Mouse (Mus musculus): Measurements from ENCODE around the gene Cdc42bpb.

Cdc42bpb gene

GRCm38 (mm10) chr12:111284532-111284931, 93.0 kb downstream of the Cdc42bpb start:
- in situ Hi-C loops (cut with MboI, MseI), result no loop called here

DNA sequence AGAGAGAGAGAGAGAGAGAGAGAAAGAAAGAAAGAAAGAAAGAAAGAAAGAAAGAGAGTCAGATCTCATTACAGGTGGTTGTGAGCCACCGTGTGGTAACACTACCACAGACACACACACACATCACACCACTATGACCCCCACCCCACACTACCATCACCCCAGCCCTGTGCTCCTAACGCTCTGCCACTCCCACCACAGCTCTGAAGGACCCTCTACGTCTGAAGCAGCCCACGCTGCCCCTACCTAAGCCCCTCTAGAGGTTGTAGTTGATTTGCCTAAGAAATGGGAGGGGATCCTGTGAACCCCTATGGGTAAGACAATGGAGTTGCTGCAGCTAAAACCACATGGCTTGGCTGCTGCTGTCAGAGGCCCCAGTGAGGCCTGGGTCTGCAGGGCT, 93.9 kb downstream of the Cdc42bpb start:
- in situ Hi-C loops (cut with MboI, MseI), result no loop called here

- in situ Hi-C loops (cut with MboI, MseI), result no loop called here
Measured at GRCm38 (mm10) chr12:111276371-111276770, 101.1 kb downstream of the Cdc42bpb start.

- in situ Hi-C loops (cut with MboI, MseI), result no loop called here
Measured at GRCm38 (mm10) chr12:111275150-111275841, 102.2 kb downstream of the Cdc42bpb start.

DNA sequence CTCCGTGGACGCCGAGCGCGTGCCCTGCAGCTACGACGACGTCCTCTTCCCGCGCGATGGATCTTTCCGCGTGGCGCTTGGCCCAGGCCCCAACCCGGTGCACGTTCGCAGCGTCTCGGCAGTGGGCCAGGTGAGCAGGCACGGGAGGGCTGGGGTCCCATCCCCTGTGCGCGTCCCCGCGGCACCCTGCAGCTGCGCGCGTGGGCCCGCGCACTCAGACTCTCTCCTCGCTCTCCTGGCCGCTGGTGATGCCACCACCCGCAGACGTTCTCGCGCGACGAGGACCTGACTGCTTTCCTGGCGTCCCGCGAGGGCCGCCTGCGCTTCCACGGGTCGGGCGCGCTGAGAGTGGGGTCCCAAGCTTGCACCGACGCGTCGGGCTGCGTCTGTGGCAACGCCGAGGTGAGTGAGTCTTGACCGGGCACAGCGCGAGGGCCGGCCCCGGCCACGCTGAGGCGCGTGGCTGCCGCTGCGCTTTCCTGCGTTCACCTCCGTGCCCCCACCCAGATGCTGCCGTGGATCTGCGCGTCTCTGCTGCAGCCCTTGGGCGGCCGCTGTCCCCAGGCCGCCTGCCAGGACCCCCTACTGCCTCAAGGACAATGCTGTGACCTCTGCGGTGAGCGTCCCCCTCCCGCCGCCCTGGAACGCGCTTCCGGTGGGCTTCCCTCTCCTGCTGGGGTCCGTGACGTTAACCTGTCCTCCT, 102.9 kb downstream of the Cdc42bpb start:
- in situ Hi-C loops (cut with MboI, MseI), result no loop called here

- in situ Hi-C loops (cut with MboI, MseI), result no loop called here
Measured at GRCm38 (mm10) chr12:111274006-111274405, 103.5 kb downstream of the Cdc42bpb start.

GRCm38 (mm10) chr12:111272420-111272819, 105.1 kb downstream of the Cdc42bpb start:
- in situ Hi-C loops (cut with MboI, MseI), result no loop called here

- in situ Hi-C loops (cut with MboI, MseI), result no loop called here
Measured at GRCm38 (mm10) chr12:111271966-111272365, 105.6 kb downstream of the Cdc42bpb start.

- in situ Hi-C loops (cut with MboI, MseI), result no loop called here
Measured at GRCm38 (mm10) chr12:111271406-111271805, 106.1 kb downstream of the Cdc42bpb start.

- in situ Hi-C loops (cut with MboI, MseI), result no loop called here
Measured at GRCm38 (mm10) chr12:111270629-111271277, 106.8 kb downstream of the Cdc42bpb start, which contains the start of gene Amn. Gene Amn, plus strand, starts transcription at chr12:111271095.

DNA sequence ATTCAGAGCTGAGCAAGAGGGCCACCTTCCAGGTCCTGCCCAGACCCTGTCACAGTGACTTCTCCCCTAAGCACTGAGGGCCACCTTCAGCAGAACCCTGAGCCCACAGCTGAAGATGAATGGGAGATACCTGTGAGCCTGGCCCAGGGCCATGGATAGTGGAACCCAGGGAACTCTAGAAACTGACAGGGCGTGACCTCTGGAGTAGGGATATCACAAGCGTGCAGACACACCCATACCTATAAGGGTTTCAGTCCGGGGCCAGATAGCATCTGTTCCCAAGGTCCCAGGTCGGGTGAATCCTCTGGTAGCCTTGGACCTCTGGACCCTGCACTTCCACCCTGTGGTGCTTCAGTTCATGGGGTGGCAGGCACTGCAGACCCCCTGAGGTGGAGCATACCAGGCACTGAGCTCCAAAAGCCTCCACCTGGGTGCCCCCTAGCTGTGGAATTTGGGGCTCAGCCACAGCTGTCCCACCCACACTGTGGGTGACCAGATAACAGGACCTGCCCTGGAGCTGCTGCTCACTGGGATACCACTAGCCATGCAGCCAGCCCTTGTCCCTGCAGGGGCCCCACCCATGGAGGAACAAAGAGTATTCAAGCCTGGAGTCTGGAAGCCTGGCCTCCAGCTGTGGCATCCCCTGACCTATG, 109.7 kb downstream of the Cdc42bpb start:
- in situ Hi-C loops (cut with MboI, MseI), result no loop called here

DNA sequence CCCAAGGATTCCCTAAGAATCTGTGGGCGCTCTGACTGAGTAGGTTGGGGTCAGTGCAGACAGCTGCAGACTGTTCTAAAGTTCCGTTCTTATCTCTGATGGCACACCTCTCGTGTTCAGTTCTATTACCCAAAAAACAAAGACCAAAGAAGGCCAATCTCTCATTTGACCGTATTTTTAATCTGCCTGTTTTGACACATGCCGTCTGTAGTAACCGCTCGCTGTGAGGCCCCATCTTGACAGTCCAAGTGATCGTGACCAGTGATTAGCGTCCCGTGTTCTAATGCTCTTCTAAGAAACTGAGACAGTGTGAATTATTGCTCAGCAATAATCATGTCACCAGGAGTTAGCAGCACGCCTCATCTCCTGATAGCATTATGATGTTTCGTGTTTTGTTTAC, 110.9 kb downstream of the Cdc42bpb start:
- in situ Hi-C loops (cut with MboI, MseI), result no loop called here

GRCm38 (mm10) chr12:111265212-111265611, 112.3 kb downstream of the Cdc42bpb start:
- in situ Hi-C loops (cut with MboI, MseI), result no loop called here

- in situ Hi-C loops (cut with MboI, MseI), result no loop called here
Measured at GRCm38 (mm10) chr12:111263650-111264049, 113.9 kb downstream of the Cdc42bpb start.

GRCm38 (mm10) chr12:111251227-111251626, 126.3 kb downstream of the Cdc42bpb start:
- in situ Hi-C loops (cut with MboI, MseI), result no loop called here

- in situ Hi-C loops (cut with MboI, MseI), result no loop called here
Measured at GRCm38 (mm10) chr12:111250116-111250515, 127.4 kb downstream of the Cdc42bpb start.

DNA sequence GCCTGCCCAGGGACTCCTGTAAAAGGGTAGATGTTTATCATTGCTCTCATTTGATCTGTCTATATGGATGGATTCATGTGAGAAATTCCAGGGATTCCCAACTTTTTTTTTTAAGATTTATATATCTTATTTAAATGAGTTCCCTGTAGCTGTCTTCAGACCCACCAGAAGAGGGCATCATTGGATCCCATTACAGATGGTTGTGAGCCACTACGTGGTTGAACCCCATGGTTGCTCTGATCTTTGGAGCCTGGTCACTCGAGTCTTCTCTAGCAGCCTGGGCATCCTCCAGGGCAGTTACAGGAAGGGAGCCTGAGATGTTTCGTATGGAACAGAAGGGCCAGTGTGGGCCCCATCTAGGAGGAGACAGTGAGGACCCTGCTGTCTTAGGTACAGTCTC, 128.4 kb downstream of the Cdc42bpb start:
- in situ Hi-C loops (cut with MboI, MseI), result no loop called here

GRCm38 (mm10) chr12:111246808-111247464, 130.6 kb downstream of the Cdc42bpb start:
- in situ Hi-C loops (cut with MboI, MseI), result no loop called here

DNA sequence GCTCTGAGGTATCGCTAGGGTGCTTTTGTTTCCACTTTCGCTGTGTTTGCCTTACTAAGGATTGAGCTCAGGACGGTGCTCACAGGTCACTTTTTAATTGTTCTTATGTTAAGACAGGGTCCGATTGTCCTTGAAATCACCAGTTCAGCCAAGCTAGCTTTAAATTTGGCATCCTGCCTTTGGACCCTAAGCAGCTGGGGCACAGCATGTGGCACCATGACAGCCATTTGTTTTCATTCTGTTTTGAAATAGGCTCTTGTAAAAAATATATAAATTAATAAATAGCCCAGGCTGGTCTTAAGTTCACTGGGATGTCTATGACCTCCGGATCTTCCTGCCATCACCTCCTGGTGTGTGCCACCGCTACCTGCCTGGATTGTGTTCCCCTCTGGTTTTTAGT, 132.4 kb downstream of the Cdc42bpb start:
- in situ Hi-C loops (cut with MboI, MseI), result no loop called here

GRCm38 (mm10) chr12:111243733-111244132, 133.8 kb downstream of the Cdc42bpb start:
- in situ Hi-C loops (cut with MboI, MseI), result no loop called here

Measured in regulatory T cell (primary cell).